Mouse (Mus musculus) MEL (cell line): ENCODE data around the gene Pikfyve.

Experiments
- BHLHE40 ChIP-seq: IDR thresholded peaks from 2 replicates; pipeline ENCODE4 v1.6.1; 2012; ENCODE audit warnings: low read depth, mild to moderate bottlenecking, inconsistent platforms, low read length, improper control_type of control experiment, borderline replicate concordance
- CHD2 ChIP-seq: IDR thresholded peaks from 2 replicates; pipeline ENCODE4 v1.6.1; 2011; ENCODE audit warnings: low read length, improper control_type of control experiment
- CTCF ChIP-seq, 3 experiments: IDR thresholded peaks in 2 of 3; conservative IDR thresholded peaks in 1 of 3; 2 replicates each; pipeline ENCODE4 v1.5.1; 2011 to 2012; ENCODE audit warnings: low read length in 3 of 3, low read depth in 2 of 3, mild to moderate bottlenecking in 2 of 3, improper control_type of control experiment in 1 of 3, inconsistent platforms in 1 of 3, mixed read lengths in 1 of 3, moderate library complexity in 1 of 3; ENCODE audit not compliant: control insufficient read depth in 1 of 3, insufficient read depth in 1 of 3, poor library complexity in 1 of 3, severe bottlenecking in 1 of 3
- EP300 ChIP-seq, 2 experiments: IDR thresholded peaks; 2 replicates each; pipeline ENCODE4 v1.6.1; 2011; ENCODE audit warnings: improper control_type of control experiment in 2 of 2, low read length in 2 of 2, low read depth in 1 of 2, mild to moderate bottlenecking in 1 of 2
- GATA1 ChIP-seq: IDR thresholded peaks from 2 replicates; pipeline ENCODE4 v1.6.1; 2011; ENCODE audit warnings: low read depth, low read length, improper control_type of control experiment
- MAZ ChIP-seq: IDR thresholded peaks from 2 replicates; pipeline ENCODE4 v1.6.1; 2012; ENCODE audit warnings: low read depth, mild to moderate bottlenecking, inconsistent platforms, low read length, improper control_type of control experiment
- POLR2AphosphoS2 ChIP-seq: IDR thresholded peaks from 2 replicates; pipeline ENCODE4 v1.6.1; 2011; ENCODE audit warnings: low read length, improper control_type of control experiment
- SIN3A ChIP-seq: IDR thresholded peaks from 2 replicates; pipeline ENCODE4 v1.6.1; 2012; ENCODE audit warnings: low read length, improper control_type of control experiment, inconsistent platforms
- TAL1 ChIP-seq: IDR thresholded peaks from 2 replicates; pipeline ENCODE4 v1.6.1; 2012; ENCODE audit warnings: mild to moderate bottlenecking, inconsistent platforms, low read length, moderate library complexity, mixed read lengths
- ZMIZ1 ChIP-seq: IDR thresholded peaks from 2 replicates; pipeline ENCODE4 v1.6.1; 2012; ENCODE audit warnings: low read depth, mild to moderate bottlenecking, inconsistent platforms, low read length, improper control_type of control experiment, moderate library complexity

DNA sequence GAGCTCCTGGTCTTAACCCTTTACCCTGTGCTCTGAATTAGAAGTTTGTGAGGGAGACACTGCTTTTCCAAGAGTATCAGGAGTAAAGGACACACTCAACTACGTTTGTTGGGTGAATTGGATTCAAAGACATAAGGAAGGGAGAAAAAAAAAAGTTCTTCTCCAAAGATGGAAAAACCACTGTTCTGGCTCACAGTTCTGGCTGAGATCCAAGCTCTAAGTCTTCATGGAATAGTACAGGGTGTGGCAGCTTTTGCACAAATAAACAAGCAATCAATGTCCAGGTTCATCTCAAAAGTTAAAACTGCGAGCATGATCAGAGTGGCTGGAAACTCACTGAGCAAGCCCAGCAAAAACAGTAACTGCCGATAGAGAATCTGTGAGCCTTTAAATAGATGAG lies 38.5 kb upstream of the Pikfyve start:
- TF ChIP-seq EP300 (IDR thresholded peaks at IDR 0.05; ENCODE audit: low read depth in 1 of 2, low read length in 2 of 2) (no peak), POLR2AphosphoS2 (no peak), TAL1 (no peak), ZMIZ1 (no peak), SIN3A (no peak), BHLHE40 (no peak), CTCF (IDR thresholded peaks at IDR 0.05 in 2 of 3, conservative IDR thresholded peaks at IDR 0.05 in 1 of 3; ENCODE audit: control insufficient read depth in 1 of 3, insufficient read depth in 1 of 3, low read depth in 2 of 3, low read length in 3 of 3, poor library complexity in 1 of 3, severe bottlenecking in 1 of 3) (no peak), MAZ (no peak), CHD2 (no peak), GATA1 (no peak)
